Mouse (Mus musculus) megakaryocyte, embryonic 14.5 days (primary cell): ENCODE results near the gene Chchd10. TPM values are rescaled to one million over a fixed set of nuclear protein-coding genes. Genes with fewer than 3 reads are reported as not detected.

Experiments
- H3K27me3 ChIP-seq: replicated peaks from 2 replicates; pipeline ENCODE3; 2012; ENCODE audit warnings: inconsistent platforms
- H3K36me3 ChIP-seq: replicated peaks from 2 replicates; pipeline ENCODE3; 2012; ENCODE audit warnings: low read length, inconsistent platforms, mixed read lengths
- H3K4me1 ChIP-seq: 2 replicates; pipeline ENCODE4 v1.6.1; 2012; ENCODE audit warnings: inconsistent platforms
- H3K4me3 ChIP-seq: replicated peaks from 2 replicates; pipeline ENCODE3; 2012; ENCODE audit warnings: moderate library complexity, mild to moderate bottlenecking, inconsistent platforms
- H3K9me3 ChIP-seq: 2 replicates; pipeline ENCODE4 v1.6.1; 2012; ENCODE audit warnings: inconsistent platforms
- FLI1 ChIP-seq: IDR thresholded peaks from 2 replicates; pipeline ENCODE4 v1.6.1; 2012; ENCODE audit warnings: low read length, inconsistent platforms, mixed read lengths
- GATA1 ChIP-seq: IDR thresholded peaks from 3 replicates; pipeline ENCODE4 v1.6.1; 2012; ENCODE audit warnings: mixed read lengths, low read length, inconsistent platforms, borderline replicate concordance
- polyA plus RNA-seq: library from polyadenylated mRNA; stranded (reverse); fragments of >175 nt; gene quantifications from 2 replicates; pipeline ENCODE4 v1.2.3, GENCODE M21; 2012; ENCODE audit warnings: low replicate concordance; ENCODE audit not compliant: insufficient read depth

Chchd10 gene
- polyA plus RNA-seq, 1 experiment: 113 TPM

- no peaks in the 10 kb centered on the region for H3K36me3 ChIP-seq
- peaks cover 44% of the 10 kb centered on the region for H3K4me1 ChIP-seq
- H3K27me3 ChIP-seq: peaks cover 41% of the 10 kb centered on the region
- no peak overlapping the region for H3K4me3 ChIP-seq
- no peak for TF ChIP-seq FLI1
- TF ChIP-seq GATA1: no peak
- no peaks in the 10 kb centered on the region for H3K9me3 ChIP-seq
These were observed 5.1 kb downstream of the Chchd10 start for GRCm38 (mm10) chr10:75937851-75938643.

- no peaks in the 10 kb centered on the region for H3K36me3 ChIP-seq
- H3K4me1 ChIP-seq: peaks cover 44% of the 10 kb centered on the region
- H3K4me3 ChIP-seq: no peak overlapping the region
- peaks cover 36% of the 10 kb centered on the region for H3K27me3 ChIP-seq
- H3K9me3 ChIP-seq: no peaks in the 10 kb centered on the region
- no peak for TF ChIP-seq FLI1
- TF ChIP-seq GATA1: no peak
These were observed 6.7 kb downstream of the Chchd10 start for GRCm38 (mm10) chr10:75939481-75940234.

- Histone ChIP-seq H3K9me3 (no peaks in the 10 kb centered on the region), H3K4me1 (peaks cover 37% of the 10 kb centered on the region), H3K36me3 (no peaks in the 10 kb centered on the region), H3K27me3 (peaks cover 34% of the 10 kb centered on the region), H3K4me3 (no peak within 1 kb of the TSS)
- TF ChIP-seq FLI1 (no peak), GATA1 (no peak)
These were observed 7.6 kb downstream of the Chchd10 start, which contains the start of gene Gm867 for GRCm38 (mm10) chr10:75940520-75940919. TSS of gene Gm867 (minus strand) at chr10:75940672.

- Histone ChIP-seq H3K36me3 (no peaks in the 10 kb centered on the region), H3K4me1 (peaks cover 30% of the 10 kb centered on the region), H3K4me3 (no peak overlapping the region), H3K27me3 (peaks cover 33% of the 10 kb centered on the region), H3K9me3 (no peaks in the 10 kb centered on the region)
- TF ChIP-seq FLI1: no peak
These were observed 8.3 kb downstream of the Chchd10 start for GRCm38 (mm10) chr10:75941042-75941824.

GRCm38 (mm10) chr10:75942736-75943477 lies 10.0 kb downstream of the Chchd10 start, which contains the start of gene Vpreb3:
TSS of gene Vpreb3 (plus strand) at chr10:75943057.
- TF ChIP-seq FLI1: no peak
- no peak for TF ChIP-seq GATA1
- H3K9me3 ChIP-seq: no peaks in the 10 kb centered on the region
- H3K4me3 ChIP-seq: no peak within 1 kb of the TSS
- peaks cover 39% of the 10 kb centered on the region for H3K27me3 ChIP-seq
- H3K4me1 ChIP-seq: peaks cover 22% of the 10 kb centered on the region
- H3K36me3 ChIP-seq: no peaks in the 10 kb centered on the region

- Histone ChIP-seq H3K27me3 (peaks cover 52% of the 10 kb centered on the region), H3K36me3 (no peaks in the 10 kb centered on the region), H3K4me3 (no peak overlapping the region), H3K9me3 (no peaks in the 10 kb centered on the region), H3K4me1 (peaks cover 17% of the 10 kb centered on the region)
- TF ChIP-seq GATA1: no peak
- TF ChIP-seq FLI1: no peak
These were observed 11.3 kb downstream of the Chchd10 start for GRCm38 (mm10) chr10:75944066-75944772.

- TF ChIP-seq GATA1 (no peak), FLI1 (no peak)
- Histone ChIP-seq H3K4me1 (peaks cover 8% of the 10 kb centered on the region), H3K9me3 (no peaks in the 10 kb centered on the region), H3K27me3 (peaks cover 62% of the 10 kb centered on the region), H3K36me3 (no peaks in the 10 kb centered on the region), H3K4me3 (no peak overlapping the region)
These were observed 12.3 kb downstream of the Chchd10 start for GRCm38 (mm10) chr10:75945213-75945612.

- Histone ChIP-seq H3K4me1 (peaks cover 5% of the 10 kb centered on the region), H3K9me3 (no peaks in the 10 kb centered on the region), H3K4me3 (no peak overlapping the region), H3K27me3 (peaks cover 64% of the 10 kb centered on the region), H3K36me3 (no peaks in the 10 kb centered on the region)
- TF ChIP-seq FLI1 (no peak), GATA1 (no peak)
These were observed 13.0 kb downstream of the Chchd10 start for GRCm38 (mm10) chr10:75945896-75946295.

- no peaks in the 10 kb centered on the region for H3K9me3 ChIP-seq
- peaks cover 11% of the 10 kb centered on the region for H3K4me1 ChIP-seq
- TF ChIP-seq GATA1: no peak
- no peak for TF ChIP-seq FLI1
- no peak overlapping the region for H3K4me3 ChIP-seq
- no peaks in the 10 kb centered on the region for H3K36me3 ChIP-seq
- H3K27me3 ChIP-seq: peaks cover 65% of the 10 kb centered on the region
These were observed 15.1 kb downstream of the Chchd10 start for GRCm38 (mm10) chr10:75948079-75948478.
